Mouse (Mus musculus): ENCODE data around the gene Rtcb. TPM values are rescaled to one million over a fixed set of nuclear protein-coding genes. Genes with fewer than 3 reads are reported as not detected.

Gene Rtcb
- polyA plus RNA-seq, 2 experiments: 58.4 to 67.7 TPM

DNA sequence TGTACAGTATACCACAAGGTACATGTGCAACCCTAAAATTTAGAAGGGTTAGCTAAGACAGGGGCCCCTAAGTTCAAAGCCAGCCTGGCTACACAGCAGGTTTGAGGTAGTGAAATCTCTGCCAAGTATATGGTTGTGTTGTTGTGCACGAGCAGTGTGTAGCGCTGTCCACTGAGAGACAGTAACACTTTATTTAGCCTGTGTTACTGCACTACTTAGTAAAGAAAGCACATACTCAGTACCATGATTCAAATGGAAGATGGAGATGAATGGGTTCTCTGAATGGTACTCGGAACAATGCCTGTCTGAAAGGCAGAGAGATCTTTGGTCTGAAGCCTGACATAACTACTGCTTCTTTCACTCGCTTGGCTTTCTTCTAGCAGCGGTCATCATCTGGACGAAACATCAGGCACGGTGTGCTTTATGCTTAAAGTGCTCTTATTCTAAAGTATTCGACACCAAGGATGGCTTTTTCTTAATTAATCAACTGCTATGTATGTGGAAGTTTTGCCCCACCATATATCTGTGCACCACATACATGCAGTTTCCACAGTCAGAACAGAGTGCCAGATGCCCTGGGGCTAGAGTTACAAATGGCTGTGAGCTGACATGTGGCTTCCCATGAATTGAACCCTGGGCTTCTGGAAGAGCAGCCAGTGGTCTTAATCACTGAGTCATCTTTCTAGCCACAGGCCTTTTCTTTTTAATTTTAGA is 9.0 kb downstream of the Rtcb start:
- Histone ChIP-seq H3K27me3 (ENCODE audit: control insufficient read depth, insufficient read depth, low read length) (no peaks in the 10 kb centered on the region), H3K36me3 (replicated peaks; ENCODE audit: control insufficient read depth, insufficient read depth, low read depth) (peaks cover 41% of the 10 kb centered on the region), H3K4me2 (ENCODE audit: low read depth) (no peak overlapping the region), H3K4me1 (replicated peaks; ENCODE audit: control insufficient read depth in 2 of 2, insufficient read depth in 2 of 2, low read length in 1 of 2) (no peaks in the 10 kb centered on the region), H3K9ac (replicated peaks) (no peak overlapping the region), H3K4me3 (ENCODE audit: insufficient read depth in 1 of 2, low read depth in 2 of 2, low read length in 2 of 2) (no peak overlapping the region), H3K27ac (no peak overlapping the region), H3K9me3 (ENCODE audit: control insufficient read depth, low read length) (no peaks in the 10 kb centered on the region)
- no peak for ATAC-seq (ENCODE audit: insufficient read depth)
- 86% methylated on average over 8 of the region's 8 CpGs for WGBS (ENCODE audit: insufficient replicate concordance)
- no peak for DNase-seq (ENCODE audit: low read depth in 3 of 3, low spot score in 3 of 3)
- TF ChIP-seq CTCF (IDR thresholded peaks at IDR 0.05; ENCODE audit: low read depth) (no peak), EP300 (IDR thresholded peaks at IDR 0.05; ENCODE audit: low read depth) (no peak)

DNA sequence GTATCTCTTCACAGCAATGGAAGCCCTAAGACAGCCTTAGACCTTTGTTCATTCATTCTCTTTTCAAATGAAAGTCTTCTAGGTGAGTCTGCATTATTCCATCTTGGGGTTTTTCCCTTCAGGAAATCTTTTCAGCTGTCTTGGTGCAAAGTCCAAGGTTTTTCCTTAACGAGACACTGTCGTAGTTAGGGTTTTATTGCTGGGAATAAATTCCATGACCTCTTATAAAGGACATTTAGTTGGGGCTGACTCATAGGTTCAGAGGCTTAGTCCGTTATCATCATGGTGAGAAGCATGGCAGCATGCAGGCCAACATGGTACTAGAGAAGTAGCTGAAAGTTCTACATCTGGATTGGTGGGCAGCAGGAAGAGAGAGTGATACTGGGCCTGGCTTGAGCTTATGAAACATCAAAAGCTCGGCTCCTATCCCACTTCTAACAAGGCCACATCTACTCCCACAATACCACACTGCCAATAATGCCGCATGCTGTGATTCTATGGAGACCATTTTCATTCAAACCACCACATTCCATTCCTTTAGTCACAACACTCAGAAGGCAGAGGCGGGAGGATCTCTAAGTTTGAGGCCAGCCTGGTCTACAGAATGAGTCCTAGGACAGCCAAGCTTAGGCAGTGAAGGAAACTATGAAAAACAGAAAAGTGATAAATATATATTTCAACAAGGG is 21.2 kb downstream of the Rtcb start:
- Histone ChIP-seq H3K4me3 (ENCODE audit: insufficient read depth in 1 of 2, low read depth in 2 of 2, low read length in 2 of 2) (no peak overlapping the region), H3K4me2 (ENCODE audit: low read depth) (no peak overlapping the region), H3K36me3 (replicated peaks; ENCODE audit: control insufficient read depth, insufficient read depth, low read depth) (peaks cover 38% of the 10 kb centered on the region), H3K9me3 (ENCODE audit: control insufficient read depth, low read length) (no peaks in the 10 kb centered on the region), H3K27ac (no peak overlapping the region), H3K9ac (replicated peaks) (no peak overlapping the region), H3K4me1 (replicated peaks; ENCODE audit: control insufficient read depth in 2 of 2, insufficient read depth in 2 of 2, low read length in 1 of 2) (no peaks in the 10 kb centered on the region), H3K27me3 (ENCODE audit: control insufficient read depth, insufficient read depth, low read length) (no peaks in the 10 kb centered on the region)
- TF ChIP-seq EP300 (IDR thresholded peaks at IDR 0.05; ENCODE audit: low read depth) (no peak), CTCF (IDR thresholded peaks at IDR 0.05; ENCODE audit: low read depth) (no peak)
- DNase-seq (ENCODE audit: low read depth in 3 of 3, low spot score in 3 of 3): no peak
- no peak for ATAC-seq (ENCODE audit: insufficient read depth)
- WGBS (ENCODE audit: insufficient replicate concordance): 75% methylated on average over 6 of the region's 6 CpGs

DNA sequence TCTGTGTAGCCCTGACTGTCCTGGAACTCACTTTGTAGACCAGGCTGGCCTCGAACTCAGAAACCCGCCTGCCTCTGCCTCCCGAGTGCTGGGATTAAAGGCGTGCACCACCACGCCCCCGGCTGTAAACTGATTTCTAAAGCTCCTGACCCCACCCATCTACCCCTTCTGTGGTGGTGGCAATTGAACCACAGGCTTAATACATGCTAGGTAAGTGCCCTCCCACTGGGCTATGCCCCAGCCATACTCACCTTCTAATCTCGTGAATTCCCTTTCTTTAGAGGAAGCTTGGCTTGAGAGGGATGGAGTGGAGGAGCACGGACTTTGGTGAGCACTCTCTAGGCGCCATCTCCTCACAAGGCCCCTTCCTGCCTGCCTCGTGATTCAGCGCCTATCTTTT is 27.7 kb downstream of the Rtcb start:
- Histone ChIP-seq H3K4me2 (ENCODE audit: low read depth) (no peak overlapping the region), H3K27me3 (ENCODE audit: control insufficient read depth, insufficient read depth, low read length) (peaks cover 33% of the 10 kb centered on the region), H3K36me3 (replicated peaks; ENCODE audit: control insufficient read depth, insufficient read depth, low read depth) (no peaks in the 10 kb centered on the region), H3K4me3 (ENCODE audit: insufficient read depth in 1 of 2, low read depth in 2 of 2, low read length in 2 of 2) (no peak overlapping the region), H3K27ac (no peak overlapping the region), H3K9ac (replicated peaks) (no peak overlapping the region), H3K4me1 (replicated peaks; ENCODE audit: control insufficient read depth in 2 of 2, insufficient read depth in 2 of 2, low read length in 1 of 2) (no peaks in the 10 kb centered on the region), H3K9me3 (ENCODE audit: control insufficient read depth, low read length) (no peaks in the 10 kb centered on the region)
- no peak for TF ChIP-seq EP300 (IDR thresholded peaks at IDR 0.05; ENCODE audit: low read depth)
- TF ChIP-seq CTCF (IDR thresholded peaks at IDR 0.05; ENCODE audit: low read depth): no peak
- ATAC-seq (ENCODE audit: insufficient read depth): no peak
- WGBS (ENCODE audit: insufficient replicate concordance): 67% methylated on average over 11 of the region's 11 CpGs
- DNase-seq (ENCODE audit: low read depth in 3 of 3, low spot score in 3 of 3): no peak

DNA sequence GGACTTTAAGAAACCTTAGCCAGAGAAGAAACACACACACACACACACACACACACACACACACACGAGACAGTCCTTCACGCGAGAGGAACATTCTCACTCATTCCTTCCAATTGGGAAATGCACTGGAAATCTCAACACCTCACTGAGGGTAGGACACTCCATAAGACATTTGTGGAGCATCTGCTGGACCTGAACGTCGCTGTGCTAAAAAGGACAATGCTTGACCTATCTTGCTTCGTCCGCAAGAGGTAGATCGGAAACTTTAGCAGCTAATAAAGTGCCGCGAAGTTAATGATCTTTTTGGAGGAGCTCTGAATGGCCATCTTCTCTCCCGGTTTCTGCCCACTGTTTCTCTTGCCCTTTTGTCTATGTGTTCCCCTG is 28.4 kb downstream of the Rtcb start:
- H3K36me3 ChIP-seq (replicated peaks; ENCODE audit: control insufficient read depth, insufficient read depth, low read depth): no peaks in the 10 kb centered on the region
- no peak overlapping the region for H3K4me3 ChIP-seq (ENCODE audit: insufficient read depth in 1 of 2, low read depth in 2 of 2, low read length in 2 of 2)
- no peak for TF ChIP-seq CTCF (IDR thresholded peaks at IDR 0.05; ENCODE audit: low read depth)
- TF ChIP-seq EP300 (IDR thresholded peaks at IDR 0.05; ENCODE audit: low read depth): no peak
- no peak for ATAC-seq (ENCODE audit: insufficient read depth)
- peaks cover 33% of the 10 kb centered on the region for H3K27me3 ChIP-seq (ENCODE audit: control insufficient read depth, insufficient read depth, low read length)
- H3K4me1 ChIP-seq (replicated peaks; ENCODE audit: control insufficient read depth in 2 of 2, insufficient read depth in 2 of 2, low read length in 1 of 2): no peaks in the 10 kb centered on the region
- no peaks in the 10 kb centered on the region for H3K9me3 ChIP-seq (ENCODE audit: control insufficient read depth, low read length)
- 53% methylated on average over 11 of the region's 11 CpGs for WGBS (ENCODE audit: insufficient replicate concordance)
- H3K4me2 ChIP-seq (ENCODE audit: low read depth): no peak overlapping the region
- no peak overlapping the region for H3K9ac ChIP-seq (replicated peaks)
- no peak for DNase-seq (ENCODE audit: low read depth in 3 of 3, low spot score in 3 of 3)
- H3K27ac ChIP-seq: no peak overlapping the region

DNA sequence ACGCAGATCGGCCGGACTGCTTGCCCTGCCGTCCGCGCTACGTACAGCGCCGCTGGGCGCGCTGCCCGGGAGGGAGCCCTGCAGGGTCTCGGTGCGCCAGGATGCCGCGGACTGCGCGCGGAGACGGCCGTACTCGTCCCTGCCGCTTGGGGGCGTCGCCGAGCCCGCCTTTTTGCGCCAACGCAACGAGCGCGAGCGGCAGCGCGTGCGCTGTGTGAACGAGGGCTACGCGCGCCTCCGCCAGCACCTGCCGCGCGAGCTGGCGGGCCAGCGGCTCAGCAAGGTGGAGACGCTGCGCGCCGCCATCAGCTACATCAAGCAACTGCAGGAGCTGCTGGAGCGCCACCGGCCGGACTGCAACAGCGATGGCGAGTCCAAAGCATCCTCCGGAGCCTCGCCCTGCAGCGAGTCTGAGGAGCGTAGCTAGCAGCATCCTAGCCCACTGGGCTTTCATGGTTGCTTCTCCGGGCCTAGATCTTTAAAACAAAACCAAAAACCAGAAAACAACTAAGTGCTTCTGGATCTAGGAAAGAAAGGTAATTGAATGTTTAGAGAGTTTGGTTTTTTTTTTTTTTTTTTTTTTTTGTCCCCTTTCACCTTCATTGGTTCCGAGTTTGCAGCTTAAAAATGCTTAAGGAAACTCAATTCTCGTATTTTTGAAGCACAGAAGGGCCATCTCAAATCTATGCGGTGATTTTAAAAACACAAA is 29.0 kb downstream of the Rtcb start:
- TF ChIP-seq EP300 (IDR thresholded peaks at IDR 0.05; ENCODE audit: low read depth): no peak
- peak; percentile 38; the same call in 1 of the 2 replicates for TF ChIP-seq CTCF (IDR thresholded peaks at IDR 0.05; ENCODE audit: low read depth)
- Histone ChIP-seq H3K36me3 (replicated peaks; ENCODE audit: control insufficient read depth, insufficient read depth, low read depth) (no peaks in the 10 kb centered on the region), H3K27ac (no peak overlapping the region), H3K4me1 (replicated peaks; ENCODE audit: control insufficient read depth in 2 of 2, insufficient read depth in 2 of 2, low read length in 1 of 2) (no peaks in the 10 kb centered on the region), H3K27me3 (ENCODE audit: control insufficient read depth, insufficient read depth, low read length) (peaks cover 33% of the 10 kb centered on the region), H3K4me3 (ENCODE audit: insufficient read depth in 1 of 2, low read depth in 2 of 2, low read length in 2 of 2) (peak overlapping the region; percentile 35 to 43), H3K4me2 (ENCODE audit: low read depth) (peak overlapping the region; percentile 59), H3K9me3 (ENCODE audit: control insufficient read depth, low read length) (no peaks in the 10 kb centered on the region), H3K9ac (replicated peaks) (no peak overlapping the region)
- DNase-seq (ENCODE audit: low read depth in 3 of 3, low spot score in 3 of 3): peak in 2 of 3 experiments; percentile 13 to 14
- WGBS (ENCODE audit: insufficient replicate concordance): 1% methylated on average over 63 of the region's 63 CpGs
- 0 out of 2 replicates have a peak, but pooled peaks have one; percentile 31 for ATAC-seq (ENCODE audit: insufficient read depth)
